Mouse (Mus musculus) layer of hippocampus, adult 2 months (tissue): Measurements from ENCODE around the gene Abhd15. TPM values are rescaled to one million over a fixed set of nuclear protein-coding genes. Genes with fewer than 3 reads are reported as not detected.
"Not testable (repeated sequence)": the region's sequence is repeated elsewhere in the genome, so short reads cannot be mapped to it uniquely, and the experiment has no call there.

Source experiments
- DNase-seq, 2 experiments: peaks; one replicate each; pipeline ENCODE4 v3.0.0; 2022; ENCODE audit warnings: low spot score in 2 of 2
- H3K27ac ChIP-seq: fragments of 200-600 bp; 2 replicates; pipeline ENCODE4 v1.8.1; 2022
- H3K4me3 ChIP-seq: fragments of 200-600 bp; 2 replicates; pipeline ENCODE4 v1.8.1; 2022; ENCODE audit warnings: mild to moderate bottlenecking
- CTCF ChIP-seq: fragments of 200-600 bp; conservative IDR thresholded peaks from 2 replicates; pipeline ENCODE4 v1.8.1; 2022; ENCODE audit warnings: antibody characterized with exemption, mild to moderate bottlenecking, moderate library complexity
- total RNA-seq, 2 experiments: library from RNA; stranded (reverse); gene quantifications; 2 replicates each; pipeline ENCODE4 v1.2.3; 2021

Gene Abhd15
- total RNA-seq, 2 experiments from 2014 or later, result 1.4 to 1.7 TPM

DNA sequence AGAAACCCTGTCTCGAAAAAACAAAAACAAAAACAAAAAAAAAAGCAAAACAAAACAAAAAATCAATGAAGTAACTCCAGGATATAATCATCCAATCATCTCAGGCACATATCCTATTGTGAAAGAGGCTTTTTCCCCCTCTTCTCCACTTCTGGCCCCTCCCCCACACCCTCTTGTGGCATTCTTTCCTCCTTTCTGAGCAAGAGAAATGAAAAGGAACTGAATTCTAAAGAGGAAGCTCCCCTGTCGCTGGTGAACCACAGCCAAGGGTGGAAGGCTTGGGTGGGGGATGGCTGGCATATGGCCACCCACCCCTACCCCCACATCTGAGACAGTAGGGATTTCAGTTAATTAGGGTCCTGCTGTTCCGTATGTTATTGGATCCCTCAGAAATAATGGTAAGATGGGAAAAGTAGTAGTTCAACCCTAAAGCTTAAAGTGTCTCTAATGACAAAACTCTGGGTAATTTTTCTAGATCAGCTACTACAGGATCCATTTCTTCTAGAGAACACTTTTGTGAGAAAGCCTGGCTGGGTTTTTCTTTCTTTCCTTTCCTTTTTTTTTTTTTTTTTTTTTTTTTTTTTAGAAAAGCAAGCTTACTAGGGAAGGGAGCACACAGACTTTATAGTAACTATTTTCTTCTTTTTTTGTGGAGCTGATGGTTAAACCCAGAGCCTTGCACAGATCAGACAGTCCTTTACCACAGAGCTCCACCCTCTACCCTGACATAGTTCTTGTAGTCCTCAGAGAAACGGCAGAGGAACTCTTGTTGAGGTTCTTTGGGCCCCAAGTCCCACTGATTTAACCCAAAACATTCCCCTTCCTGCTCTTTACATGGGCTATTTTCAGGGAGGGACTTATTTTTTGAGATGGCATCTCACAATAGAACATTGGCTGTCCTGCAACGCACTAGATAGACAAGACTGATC lies 5.9 kb downstream of the Abhd15 start:
- DNase-seq, result no peak
- no peak overlapping the region for H3K4me3 ChIP-seq
- H3K27ac ChIP-seq, result no peak overlapping the region; the same call in 1 of the 2 replicates
- no peak for TF ChIP-seq CTCF

DNA sequence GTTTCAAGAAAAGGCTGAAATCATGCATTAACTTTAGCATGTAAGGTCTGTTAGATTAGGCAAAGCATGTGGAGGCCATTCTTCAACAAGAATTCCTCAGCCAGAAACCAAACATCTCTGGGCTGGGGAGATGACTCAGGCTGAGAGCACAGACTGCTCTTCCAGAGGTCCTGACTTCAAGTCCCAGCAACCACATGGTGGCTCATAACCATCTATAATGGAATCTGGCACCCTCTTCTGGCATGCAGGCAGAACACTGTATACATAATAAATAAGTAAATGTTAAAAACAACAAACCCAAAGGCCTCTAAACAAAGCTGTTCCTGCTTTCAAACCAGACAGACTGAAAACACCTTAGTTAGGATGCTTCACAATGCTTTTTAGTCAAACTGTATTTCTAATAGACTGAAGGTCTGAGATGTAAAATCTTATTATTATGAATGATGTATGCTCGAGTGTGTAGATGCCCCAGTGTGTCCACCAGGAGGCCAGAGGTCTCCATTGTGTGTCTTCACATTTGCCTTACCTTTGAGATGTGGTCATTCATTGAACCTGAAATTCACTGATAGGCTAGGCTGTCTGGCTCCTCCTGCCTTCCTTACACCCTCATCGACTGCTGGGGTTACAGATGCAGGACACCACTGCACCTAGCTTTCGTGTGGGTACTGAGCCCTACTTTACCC lies 11.0 kb downstream of the Abhd15 start:
- peak; percentile 45 for TF ChIP-seq CTCF
- DNase-seq, result no peak
- no peak overlapping the region for H3K27ac ChIP-seq
- H3K4me3 ChIP-seq, result no peak overlapping the region

DNA sequence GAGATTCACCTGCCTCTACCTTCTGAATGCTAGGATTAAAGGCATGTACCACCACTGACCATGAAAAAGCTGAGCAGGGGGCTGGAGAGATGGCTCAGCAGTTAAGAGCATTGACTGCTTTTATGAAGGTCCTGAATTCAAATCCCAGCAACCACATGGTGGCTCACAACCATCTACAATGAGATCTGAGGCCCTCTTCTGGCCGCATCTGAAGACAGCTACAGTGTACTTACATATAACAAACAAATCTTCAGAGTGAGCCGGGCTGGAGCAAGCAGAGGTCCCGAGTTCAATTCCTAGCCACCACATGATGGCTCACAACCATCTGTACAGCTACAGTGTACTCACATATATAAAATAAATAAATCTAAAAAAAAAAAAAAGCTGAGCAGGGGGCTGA lies 13.5 kb downstream of the Abhd15 start:
- DNase-seq, H3K27ac ChIP-seq, H3K4me3 ChIP-seq: not testable (repeated sequence)
- TF ChIP-seq CTCF, result peak; percentile 22; the same call in 1 of the 2 replicates

DNA sequence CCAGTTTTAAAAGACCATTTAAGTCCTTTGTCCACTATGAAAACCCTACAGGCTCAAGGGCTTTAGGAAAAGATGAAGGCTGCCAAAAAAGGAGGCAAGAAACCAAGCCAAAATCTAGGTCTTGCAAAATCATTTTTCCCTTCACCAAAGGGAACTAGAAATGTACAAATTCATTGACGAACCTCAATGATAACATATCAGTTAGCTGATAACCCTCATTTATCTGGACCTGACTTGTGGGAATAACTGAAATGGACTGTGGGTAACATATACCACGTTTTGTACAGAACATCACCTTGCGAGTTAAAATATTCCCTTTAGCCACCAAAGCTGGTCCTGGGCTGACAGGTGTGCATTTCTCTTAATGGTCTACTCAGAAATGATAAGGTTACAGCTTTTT lies 14.7 kb downstream of the Abhd15 start:
- no peak for DNase-seq
- Histone ChIP-seq H3K27ac (no peak overlapping the region), H3K4me3 (no peak overlapping the region)
- TF ChIP-seq CTCF, result no peak

DNA sequence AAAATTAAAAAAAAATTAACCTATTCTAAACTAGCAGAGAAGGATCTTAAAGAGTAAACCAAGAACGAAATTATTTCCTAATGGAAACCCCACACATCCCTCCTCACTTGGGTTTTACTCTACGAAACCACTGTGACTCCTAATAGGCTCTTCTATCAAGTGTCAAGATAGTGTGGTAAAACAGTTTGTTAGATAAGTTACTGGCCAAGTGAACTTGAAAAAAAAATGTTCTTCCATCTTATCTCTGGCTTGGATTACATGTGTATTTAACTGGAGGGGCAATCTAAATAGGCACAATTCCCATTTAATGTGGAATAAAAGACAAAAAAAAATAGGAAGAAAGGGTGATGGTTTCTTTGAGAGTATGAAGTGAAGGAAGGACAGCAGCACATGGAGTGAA lies 15.9 kb downstream of the Abhd15 start:
- DNase-seq, result no peak
- H3K27ac ChIP-seq, result no peak overlapping the region
- H3K4me3 ChIP-seq, result no peak overlapping the region

DNA sequence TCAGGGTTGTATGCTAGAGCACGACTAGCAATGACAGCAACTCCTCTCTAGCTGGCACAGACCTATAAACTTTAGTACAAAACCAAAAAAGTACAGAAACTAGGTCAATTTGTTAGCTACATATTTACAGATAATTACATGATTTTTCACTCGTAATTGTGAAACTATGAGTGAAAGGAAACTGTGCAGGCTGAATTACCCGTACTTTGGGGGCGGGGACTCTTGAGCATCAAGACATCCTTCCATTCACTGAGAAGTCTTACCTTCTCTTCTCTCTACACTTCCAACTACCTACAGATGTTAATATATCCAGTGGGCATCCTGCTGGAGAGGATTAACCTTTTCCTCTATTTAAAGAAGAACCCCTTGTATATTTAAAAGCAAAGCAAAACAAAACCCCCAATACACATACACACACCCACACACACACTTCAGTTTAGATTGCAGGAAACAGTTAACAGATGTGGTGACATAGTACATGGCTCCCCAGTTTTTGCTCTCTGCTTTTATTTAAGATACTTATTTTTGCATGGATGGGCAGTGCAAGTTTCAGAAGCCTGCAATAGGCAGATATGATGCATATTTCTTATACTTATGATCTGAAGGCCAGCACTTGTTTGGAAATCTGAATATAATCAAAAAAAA lies 17.4 kb downstream of the Abhd15 start:
- H3K4me3 ChIP-seq, result no peak overlapping the region
- H3K27ac ChIP-seq, result no peak overlapping the region
- no peak for TF ChIP-seq CTCF
- no peak for DNase-seq

More for the DNA sequence above, 15.9 kb downstream of the Abhd15 start:
- no peak for TF ChIP-seq CTCF

DNA sequence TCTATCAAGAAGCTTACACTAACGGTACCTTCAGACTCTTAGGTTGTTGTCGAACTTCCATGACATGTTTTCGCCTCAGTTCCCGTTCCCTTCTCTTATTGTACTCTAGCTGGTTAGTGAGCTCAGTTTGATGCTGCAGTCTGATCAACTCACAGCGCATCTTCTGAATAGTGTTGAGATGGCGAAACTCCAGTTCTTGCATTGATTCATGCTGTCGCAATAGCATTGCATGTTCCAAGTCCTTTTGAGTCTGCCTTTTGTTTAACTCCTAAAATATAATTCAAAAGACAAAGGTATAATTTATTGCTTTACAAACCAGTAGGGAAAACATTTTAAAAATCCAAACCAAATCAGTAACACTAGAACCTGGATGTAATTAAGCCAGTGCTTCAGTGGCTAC lies 30.3 kb downstream of the Abhd15 start:
- no peak for TF ChIP-seq CTCF
- DNase-seq, result no peak
- no peak overlapping the region for H3K4me3 ChIP-seq

DNA sequence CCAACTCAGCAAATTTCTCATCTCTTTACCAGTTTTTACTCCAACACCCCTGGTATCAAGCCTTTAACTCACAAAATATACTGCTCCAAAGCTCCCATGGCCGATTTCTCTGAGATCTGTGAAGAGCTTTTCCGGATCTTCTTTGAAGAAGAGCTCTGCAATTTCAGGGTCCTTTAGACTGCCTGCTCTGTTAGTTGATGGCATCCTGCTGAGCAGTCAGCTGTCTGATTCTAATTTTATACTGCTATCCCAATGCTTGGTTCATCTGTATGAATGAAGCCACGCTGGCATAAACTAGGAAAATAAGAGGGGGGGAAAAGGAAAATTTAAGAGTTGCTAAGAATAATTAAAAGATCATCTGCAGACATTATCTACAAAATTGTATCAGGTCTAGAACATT lies 70.3 kb downstream of the Abhd15 start:
- no peak for TF ChIP-seq CTCF
- H3K4me3 ChIP-seq, result no peak overlapping the region
- DNase-seq, result no peak
- peak overlapping the region; percentile 33; the same call in 1 of the 2 replicates for H3K27ac ChIP-seq

More for the DNA sequence above, 30.3 kb downstream of the Abhd15 start:
- no peak overlapping the region for H3K27ac ChIP-seq

Other genes starting within 250 kb of the Abhd15 start
- 10 to 100 TPM; 12.7 to 14.1 TPM for gene Coro6, start 52.7 kb upstream of the Abhd15 start, total RNA-seq
- 10 to 100 TPM; 80.1 to 81.7 TPM for gene Ankrd13b, start 25.4 kb upstream of the Abhd15 start, total RNA-seq
- gene Git1, start 21.6 kb upstream of the Abhd15 start, total RNA-seq, result 100 to 1,000 TPM; 295 to 316 TPM
- gene Trp53i13, start 859 bp downstream of the Abhd15 start, total RNA-seq, result 1 to 10 TPM; 5.7 to 7.4 TPM
- not detected for gene Gm10392, start 4.1 kb downstream of the Abhd15 start, total RNA-seq
- gene Taok1, start 92.7 kb downstream of the Abhd15 start, total RNA-seq, result 100 to 1,000 TPM; 112 to 114 TPM
- gene Nufip2, start 171.0 kb downstream of the Abhd15 start, total RNA-seq, result 10 to 100 TPM; 68.4 to 83.7 TPM
- gene Cryba1, start 210.2 kb downstream of the Abhd15 start, total RNA-seq, result not detected
- 100 to 1,000 TPM; 137 to 156 TPM for gene Myo18a, start 248.1 kb downstream of the Abhd15 start, total RNA-seq